Comparison of ENCODE assay signal across 23 mouse cellular contexts in the genomic region with DNA sequence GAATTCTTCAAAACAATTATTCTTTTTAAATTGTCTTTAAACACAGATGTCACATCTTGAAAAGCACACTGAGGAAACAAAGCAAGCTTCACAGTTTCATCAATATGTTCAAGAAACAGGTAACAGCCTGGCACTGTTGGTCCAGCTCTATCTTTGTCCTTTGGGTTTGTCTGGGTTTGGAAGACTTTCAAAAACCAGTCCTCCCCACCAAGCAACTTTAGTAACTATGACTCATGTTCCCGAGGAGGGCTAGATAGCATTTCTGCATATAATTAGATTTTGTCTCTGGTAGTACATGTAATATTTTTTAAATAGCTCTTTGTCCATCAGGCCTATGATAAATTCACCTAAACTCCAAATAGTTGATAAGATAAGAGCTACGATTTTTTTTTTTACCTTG. TPM values are rescaled to one million over a fixed set of nuclear protein-coding genes. Genes with fewer than 3 reads are reported as not detected.
A peak's percentile ranks its signal among the peaks of the same experiment; 100 is the strongest.
DNase-seq lines count a peak whose midpoint lies in the region; ATAC-seq and TF ChIP-seq lines count a peak whose summit lies in the region.
"Had no signal": no experiment of that assay in that cellular context is flagged by ENCODE, and none has a peak within 500 bp of the region (broad histone marks: within the 10 kb centered on the region; RNA-seq: fewer than 3 reads in every experiment).

No protein-coding gene starts in this region.

- H3K27me3 ChIP-seq in heart, adult 2 months (ENCODE audit: control insufficient read depth, insufficient read depth, low read length), result no peaks in the 10 kb centered on the region
- H3K27me3 ChIP-seq in heart, embryonic 12.5 days (replicated peaks), result no peaks in the 10 kb centered on the region
- H3K27me3 ChIP-seq: embryonic facial prominence, embryonic 12.5 days; forebrain, embryonic 15.5 days; hindbrain, embryonic 13.5 days had no signal

- H3K36me3 ChIP-seq in heart, adult 2 months (ENCODE audit: control insufficient read depth, insufficient read depth, low read length), result peaks cover 3% of the 10 kb centered on the region
- H3K36me3 ChIP-seq in heart, embryonic 12.5 days, result no peaks in the 10 kb centered on the region
- H3K36me3 ChIP-seq: embryonic facial prominence, embryonic 12.5 days; forebrain, embryonic 15.5 days; G1E; hindbrain, embryonic 13.5 days had no signal

- peak; percentile 92 for ATAC-seq in frontal cortex, adult (ENCODE audit: low TSS enrichment)
- ATAC-seq in heart, embryonic 12.5 days (ENCODE audit: insufficient number of reproducible peaks, low FRiP score), result no peak
- ATAC-seq: CD4-positive, CD25-positive, alpha-beta regulatory T cell, adult 4 months; forebrain, embryonic 15.5 days; hindbrain, postnatal 0 days had no signal

- TF ChIP-seq CTCF in heart, adult 2 months (IDR thresholded peaks at IDR 0.05), result no peak

- H3K79me2 ChIP-seq in heart, adult 2 months (replicated peaks; ENCODE audit: control insufficient read depth, insufficient read depth, low read length), result no peaks in the 10 kb centered on the region

- intact Hi-C loops in heart, adult 2 months (cut with DNase I), result loop anchor here (5.0 kb wide), 1 partner anchor 58 kb away; a partner anchor contains a TSS
- intact Hi-C loops in heart, postnatal 10 days (cut with DNase I), result no loop called here
- intact Hi-C loops in heart, postnatal 25 days (cut with DNase I), result no loop called here

- H3K27ac ChIP-seq in heart, adult 2 months, result peak overlapping the region; percentile 83
- no peak overlapping the region for H3K27ac ChIP-seq in heart, embryonic 12.5 days (ENCODE audit: poor library complexity, severe bottlenecking)
- H3K27ac ChIP-seq: embryonic facial prominence, embryonic 12.5 days; forebrain, embryonic 15.5 days; hindbrain, embryonic 13.5 days; hindbrain, postnatal 0 days had no signal

- DNase-seq in frontal cortex, postnatal 25 days (ENCODE audit: low spot score in 2 of 2), result no peak
- DNase-seq in heart, adult 2 months, result peak in 1 of 2 experiments; percentile 8
- peak; percentile 11 to 40 for DNase-seq in heart, postnatal 10 days
- no peak for DNase-seq in heart, postnatal 25 days (ENCODE audit: low spot score)
- peak; percentile 42 for DNase-seq in skeletal muscle tissue, adult 2 months (ENCODE audit: low read depth, low spot score)
- no peak for DNase-seq in layer of hippocampus, adult 18-20 months (ENCODE audit: low spot score in 2 of 2)
- DNase-seq: adrenal gland, postnatal 10 days; B cell, adult 2 months; cerebellum, adult 11-12 months; cerebellum, adult 9-10 months; cerebellum, postnatal 25 days; kidney, adult 11 months had no signal

- H3K9me3 ChIP-seq in heart, embryonic 12.5 days (replicated peaks), result no peaks in the 10 kb centered on the region
- H3K9me3 ChIP-seq: embryonic facial prominence, embryonic 12.5 days; forebrain, embryonic 15.5 days; hindbrain, embryonic 13.5 days had no signal

- H3K4me2 ChIP-seq in heart, embryonic 12.5 days, result no peak overlapping the region
- H3K4me2 ChIP-seq: embryonic facial prominence, embryonic 12.5 days; forebrain, embryonic 15.5 days; hindbrain, embryonic 13.5 days had no signal

- TF ChIP-seq EP300 in heart, adult 2 months (IDR thresholded peaks at IDR 0.05; ENCODE audit: insufficient read depth, low read depth, low read length), result no peak

- TF ChIP-seq POLR2A in heart, adult 2 months (IDR thresholded peaks at IDR 0.05; ENCODE audit: insufficient read depth, low read depth, low read length), result no peak

- H3K4me3 ChIP-seq in heart, adult 2 months, result no peak overlapping the region
- H3K4me3 ChIP-seq in heart, embryonic 12.5 days, result no peak overlapping the region
- H3K4me3 ChIP-seq: embryonic facial prominence, embryonic 12.5 days; forebrain, embryonic 15.5 days; hindbrain, embryonic 13.5 days had no signal

- 10% methylated on average over 2 of the region's 2 CpGs for WGBS in heart, adult 2 months
- WGBS in heart, embryonic 12.5 days, result 29% methylated on average over 2 of the region's 2 CpGs

- no peaks in the 10 kb centered on the region; the same call in none of the 2 replicates for H3K4me1 ChIP-seq in heart, adult 2 months (ENCODE audit: control insufficient read depth, insufficient read depth, low read length)
- no peaks in the 10 kb centered on the region for H3K4me1 ChIP-seq in heart, embryonic 12.5 days (replicated peaks)
- H3K4me1 ChIP-seq: embryonic facial prominence, embryonic 12.5 days; forebrain, embryonic 15.5 days; hindbrain, embryonic 13.5 days had no signal

- no peak overlapping the region for H3K9ac ChIP-seq in heart, adult 2 months (ENCODE audit: low read depth, low read length)
- H3K9ac ChIP-seq in heart, embryonic 12.5 days, result no peak overlapping the region
- H3K9ac ChIP-seq: embryonic facial prominence, embryonic 12.5 days; forebrain, embryonic 15.5 days; hindbrain, embryonic 13.5 days had no signal

RNA-seq across cellular contexts. Expression of a gene that starts 59.7 kb away (rescaled TPM):
- total RNA-seq in heart, adult 2 months (2021), result 100 to 1,000 TPM; 268 to 321 TPM
- polyA plus RNA-seq in heart, adult 2 months (2012; rRNA removed), result 13.6 and 38.6 TPM in 2 replicates
- polyA plus RNA-seq in heart, embryonic 12.5 days (2016; fragmentation: Nextera tagmentation; extraction: Ambion mirVana), result 0.08 and 0.13 TPM in 2 replicates
- 100 to 1,000 TPM in 1 of 2 experiments, 10 to 100 TPM in 1; 92.2 to 142 TPM for total RNA-seq in heart, postnatal 10 days (2021)
- total RNA-seq in heart, postnatal 25 days (2021), result 100 to 1,000 TPM; 246 TPM
- total RNA-seq in layer of hippocampus, adult 18-20 months (2021), result not detected
- total RNA-seq: hematopoietic stem cell, adult 5-6 weeks; hindbrain, postnatal 0 days had no signal
- polyA plus RNA-seq: CD4-positive, CD25-positive, alpha-beta regulatory T cell, adult 4 months; forebrain, embryonic 11.5 days; G1E; hindbrain, embryonic 13.5 days; hindbrain, postnatal 0 days; intestine, embryonic 14.5 days had no signal

Comparison
In these comparisons a context has a peak if more than half of its experiments do, and no peak if none do; other contexts are left out.
1. DNase-seq: peak in heart, postnatal 10 days (2 of 2) and skeletal muscle tissue, adult 2 months (single experiment); none in frontal cortex, postnatal 25 days (0 of 2), heart, postnatal 25 days (single experiment) and layer of hippocampus, adult 18-20 months (0 of 2).
2. RNA of a gene that starts 59.7 kb away (total RNA-seq): 268 to 321 TPM in heart, adult 2 months, 246 TPM in heart, postnatal 25 days and 92.2 to 142 TPM in heart, postnatal 10 days; not detected in layer of hippocampus, adult 18-20 months; every median in the first group is over 10 times any median in the second.